Mouse (Mus musculus): Measurements from ENCODE around the gene Prkar1b.

GRCm38 (mm10) chr5:139083841-139084240 lies 66.0 kb downstream of the Prkar1b start:
- TF ChIP-seq POLR2A (IDR thresholded peaks at IDR 0.05; ENCODE audit: extremely low read depth, insufficient read depth, low read length) (no peak), CTCF (IDR thresholded peaks at IDR 0.05; ENCODE audit: low read depth, low read length) (no peak)

Data from liver, adult 2 months (tissue).